Mouse (Mus musculus) right cerebral cortex, adult 18-20 months (tissue): ENCODE results near the gene Il6.
"Not testable (repeated sequence)": the region's sequence is repeated elsewhere in the genome, so short reads cannot be mapped to it uniquely, and the experiment has no call there.

Experiments
- DNase-seq: peaks from one replicate; pipeline ENCODE4 v3.0.0; 2022; ENCODE audit warnings: mixed read lengths

The Il6 gene

DNA sequence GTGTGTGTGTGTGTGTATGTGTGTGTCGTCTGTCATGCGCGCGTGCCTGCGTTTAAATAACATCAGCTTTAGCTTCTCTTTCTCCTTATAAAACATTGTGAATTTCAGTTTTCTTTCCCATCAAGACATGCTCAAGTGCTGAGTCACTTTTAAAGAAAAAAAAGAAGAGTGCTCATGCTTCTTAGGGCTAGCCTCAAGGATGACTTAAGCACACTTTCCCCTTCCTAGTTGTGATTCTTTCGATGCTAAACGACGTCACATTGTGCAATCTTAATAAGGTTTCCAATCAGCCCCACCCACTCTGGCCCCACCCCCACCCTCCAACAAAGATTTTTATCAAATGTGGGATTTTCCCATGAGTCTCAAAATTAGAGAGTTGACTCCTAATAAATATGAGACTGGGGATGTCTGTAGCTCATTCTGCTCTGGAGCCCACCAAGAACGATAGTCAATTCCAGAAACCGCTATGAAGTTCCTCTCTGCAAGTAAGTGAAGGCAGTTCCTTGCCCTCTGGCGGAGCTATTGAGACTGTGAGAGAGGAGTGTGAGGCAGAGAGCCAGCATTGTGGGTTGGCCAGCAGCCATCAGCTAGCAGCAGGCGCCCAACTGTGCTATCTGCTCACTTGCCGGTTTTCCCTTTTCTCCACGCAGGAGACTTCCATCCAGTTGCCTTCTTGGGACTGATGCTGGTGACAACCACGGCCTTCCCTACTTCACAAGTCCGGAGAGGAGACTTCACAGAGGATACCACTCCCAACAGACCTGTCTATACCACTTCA, at the start of gene Il6:
Il6 (plus strand) TSS at position 389 of the 778 bp plus-strand sequence.
- peak; percentile 90 for DNase-seq

DNA sequence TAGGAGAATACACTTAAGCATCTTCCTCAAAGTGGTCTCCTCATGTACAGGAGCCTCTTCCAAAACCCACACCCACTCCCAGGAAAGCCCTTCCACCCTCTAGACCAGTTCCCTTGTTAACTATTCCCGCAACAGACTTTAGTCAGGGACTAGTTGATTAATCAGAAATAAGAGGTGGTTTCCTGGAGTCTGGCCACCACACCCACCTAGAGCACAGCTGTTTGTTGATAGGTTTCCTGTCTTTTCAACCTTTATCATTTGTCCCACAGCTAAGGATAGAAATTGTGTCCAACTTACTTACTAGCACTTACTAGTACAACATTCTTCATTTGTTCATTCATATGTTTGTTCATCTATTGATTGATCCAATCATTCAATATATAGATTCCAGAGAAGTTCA, 49.4 kb upstream of the Il6 start:
- DNase-seq, result no peak

DNA sequence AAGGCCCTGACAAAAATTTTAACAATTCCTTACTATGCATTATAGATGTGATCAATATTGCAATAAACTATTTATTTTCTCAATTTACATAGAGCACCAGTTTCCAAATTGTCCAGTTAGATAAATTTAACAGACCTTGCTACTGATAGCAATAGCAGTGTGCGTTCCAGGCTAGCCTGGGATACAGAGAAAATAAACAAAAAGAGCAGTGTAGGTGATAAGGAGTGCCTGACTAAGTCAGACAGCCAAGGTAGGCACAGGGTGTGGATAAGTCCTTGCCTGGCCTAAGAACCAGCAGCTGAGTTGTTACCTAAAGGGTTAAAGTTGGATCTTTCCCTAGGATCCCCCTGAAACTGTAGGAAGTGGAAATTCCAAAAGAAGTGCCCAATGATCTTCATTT, 42.7 kb upstream of the Il6 start:
- no peak for DNase-seq

DNA sequence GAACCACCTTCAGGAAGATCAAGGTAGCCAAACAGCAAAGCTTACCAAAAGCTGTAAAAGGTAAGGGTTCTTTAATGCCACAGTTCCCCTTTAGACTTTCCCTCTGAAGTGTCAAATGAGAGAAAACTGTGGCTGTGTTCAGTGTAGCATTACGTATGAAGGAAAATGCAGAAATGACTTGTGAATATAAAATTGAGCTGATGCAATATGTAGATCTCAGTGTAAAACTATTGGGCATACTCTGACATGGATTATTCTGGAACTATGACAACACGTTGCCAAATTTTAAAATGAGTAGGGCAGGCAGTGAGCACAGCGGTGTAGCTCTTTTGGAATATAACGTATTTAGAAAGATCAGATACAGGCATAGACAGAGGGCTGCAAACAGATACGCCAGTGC, 40.1 kb upstream of the Il6 start:
- DNase-seq, result no peak

DNA sequence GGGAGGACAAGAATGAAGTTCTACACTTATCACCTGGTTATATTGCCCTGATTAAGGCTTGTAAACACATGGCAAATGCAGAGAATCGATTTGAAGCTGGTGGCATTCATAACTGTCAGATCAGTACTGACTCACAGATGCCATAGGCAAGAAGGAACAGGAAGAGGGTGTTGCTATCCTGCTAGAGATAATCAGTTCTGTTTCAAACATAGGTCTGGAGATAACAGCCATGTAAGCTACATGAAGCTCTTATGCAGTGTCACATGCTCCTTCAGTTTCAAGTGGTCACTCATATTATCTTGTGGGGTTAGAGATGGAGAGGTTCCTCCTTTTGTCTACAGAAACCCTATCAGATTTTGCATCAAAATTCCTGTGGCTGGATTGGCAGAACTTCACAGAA, 39.4 kb upstream of the Il6 start:
- DNase-seq, result no peak

- DNase-seq, result no peak
Observed at GRCm38 (mm10) chr5:29974115-29974514, 38.8 kb upstream of the Il6 start.

DNA sequence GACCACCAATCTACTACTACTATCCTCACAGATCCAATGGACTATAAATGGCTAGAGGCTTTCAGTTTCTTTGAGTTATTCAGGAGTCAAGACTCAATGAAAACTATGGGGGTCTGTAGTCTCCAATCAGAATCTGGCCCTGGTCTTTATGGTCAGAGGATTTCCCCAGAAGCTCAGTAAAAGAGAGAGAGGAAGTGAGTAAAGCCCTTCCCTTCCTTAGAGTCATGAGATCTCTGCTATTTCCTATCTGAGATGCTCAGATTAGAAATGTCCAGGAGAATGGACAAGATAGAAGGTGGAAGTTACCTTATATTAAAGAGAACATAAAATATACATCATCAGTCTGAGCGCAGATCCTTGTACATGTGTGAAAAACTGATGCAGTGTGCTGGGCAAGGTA, 19.3 kb upstream of the Il6 start:
- no peak for DNase-seq

- no peak for DNase-seq
Observed at GRCm38 (mm10) chr5:29994344-29994743, 18.6 kb upstream of the Il6 start.

DNA sequence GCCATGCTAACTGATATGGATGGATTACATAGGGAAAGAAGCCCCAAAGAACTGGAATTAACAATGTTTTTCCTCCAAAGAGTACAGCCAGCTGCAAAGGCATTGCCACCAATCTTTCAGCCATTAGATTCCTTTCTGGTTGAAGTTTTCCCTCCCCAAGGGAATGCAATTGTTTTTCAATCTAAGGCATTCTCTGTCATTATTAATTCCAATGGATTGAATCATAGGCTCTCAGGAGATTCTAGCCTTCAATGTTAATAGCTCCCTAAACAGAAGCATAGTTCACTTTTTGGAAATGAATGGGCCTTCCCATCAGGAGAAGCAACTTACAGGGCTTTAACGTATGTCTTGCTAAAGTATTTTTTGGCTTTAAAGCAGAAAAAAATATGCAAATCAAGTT, 15.6 kb upstream of the Il6 start:
- no peak for DNase-seq

- no peak for DNase-seq
Observed at GRCm38 (mm10) chr5:30000921-30001320, 12.0 kb upstream of the Il6 start.

DNA sequence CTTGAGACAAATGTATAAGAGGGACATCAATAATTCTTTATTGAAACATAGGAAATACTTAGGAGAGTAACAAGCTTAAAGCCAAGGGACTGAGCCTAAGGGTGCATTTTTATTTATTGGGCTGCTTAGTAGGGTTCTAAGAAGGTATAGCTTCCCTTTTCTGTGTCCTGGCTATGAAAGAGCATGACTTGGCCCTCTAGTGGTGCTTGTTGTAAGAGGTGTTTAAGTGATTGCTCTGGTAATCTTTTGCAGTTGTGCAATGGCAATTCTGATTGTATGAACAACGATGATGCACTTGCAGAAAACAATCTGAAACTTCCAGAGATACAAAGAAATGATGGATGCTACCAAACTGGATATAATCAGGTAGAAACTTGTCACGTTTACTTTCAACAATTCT, 1.7 kb downstream of the Il6 start:
- peak; percentile 4 for DNase-seq

DNA sequence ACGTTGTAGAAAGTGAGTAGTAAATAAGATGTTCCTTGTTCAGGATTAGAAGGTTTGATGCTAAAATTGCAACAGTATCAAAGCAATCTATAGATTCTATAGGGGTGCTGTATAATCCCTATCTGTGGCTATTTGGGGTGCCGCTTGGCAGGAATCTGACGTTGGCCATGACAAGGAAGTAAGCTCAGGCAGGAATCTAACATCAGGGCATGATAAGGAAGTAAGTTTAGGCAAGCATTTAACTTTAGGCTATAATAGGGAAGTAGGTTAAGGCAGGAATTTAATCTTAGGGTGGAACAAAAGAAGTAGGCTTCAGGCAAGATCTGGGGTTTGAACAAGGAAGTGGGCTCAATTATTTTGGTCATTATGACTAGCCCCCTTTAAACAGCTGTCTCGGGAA, 22.9 kb downstream of the Il6 start:
- DNase-seq, result not testable (repeated sequence)

DNA sequence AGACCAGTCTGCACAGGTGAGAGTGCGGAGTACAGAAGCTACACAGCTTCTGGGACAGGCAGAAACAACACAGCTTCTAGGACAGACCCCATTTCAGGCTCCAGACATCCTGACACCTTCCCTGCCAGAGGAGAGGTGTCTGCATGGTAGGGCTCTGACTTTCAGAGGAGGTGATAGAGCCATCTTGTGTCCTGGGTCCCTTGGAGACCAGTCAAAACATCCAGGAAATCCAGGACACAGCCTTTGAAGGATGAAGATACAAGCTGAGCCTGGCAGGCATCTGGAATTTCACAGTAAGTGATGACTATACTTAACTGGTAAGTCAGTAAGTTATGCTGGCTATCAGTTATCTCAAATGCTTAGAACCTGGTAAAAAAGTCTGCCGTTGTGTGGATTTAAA, 24.2 kb downstream of the Il6 start:
- DNase-seq, result not testable (repeated sequence)

GRCm38 (mm10) chr5:30039324-30039723, 26.4 kb downstream of the Il6 start:
- not testable (repeated sequence) for DNase-seq

GRCm38 (mm10) chr5:30039841-30040240, 26.9 kb downstream of the Il6 start:
- DNase-seq, result not testable (repeated sequence)

- no peak for DNase-seq
Observed at GRCm38 (mm10) chr5:30058216-30058731, 45.4 kb downstream of the Il6 start.

GRCm38 (mm10) chr5:30059607-30060006, 46.7 kb downstream of the Il6 start:
- DNase-seq, result not testable (repeated sequence)

DNA sequence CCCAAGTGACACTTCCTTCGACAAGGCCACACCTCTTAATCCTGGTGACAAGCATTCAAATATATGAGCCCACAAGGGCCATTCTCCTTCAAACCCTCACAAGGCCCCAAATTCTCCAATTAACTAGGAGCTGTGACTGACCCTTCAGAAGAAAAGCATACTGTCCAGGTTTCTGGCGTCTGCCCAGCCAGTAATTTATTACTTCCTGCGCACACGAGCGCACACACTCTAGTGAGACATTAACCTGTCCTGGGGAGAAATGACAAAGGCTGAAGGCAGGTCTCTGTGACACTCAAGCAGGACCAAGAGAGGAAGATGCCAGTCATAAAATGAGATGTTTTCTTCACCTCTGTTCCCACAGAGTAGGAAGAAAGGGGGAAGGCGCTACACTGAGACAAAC, 54.8 kb downstream of the Il6 start:
- no peak for DNase-seq
